Mouse (Mus musculus) erythroblast, embryonic 14.5 days (primary cell): ENCODE data around the gene Cd200r1.

ENCODE experiments used
- GATA1 ChIP-seq: IDR thresholded peaks from 2 replicates; pipeline ENCODE4 v1.6.1; 2012; ENCODE audit warnings: low read length, inconsistent platforms, mixed read lengths
- TAL1 ChIP-seq: IDR thresholded peaks from 3 replicates; pipeline ENCODE4 v1.6.1; 2012; ENCODE audit warnings: low read length, inconsistent platforms, mixed read lengths

GRCm38 (mm10) chr16:44724083-44724787 is 41.3 kb upstream of the Cd200r1 start, which contains the start of gene Nepro:
- TF ChIP-seq GATA1 (no peak), TAL1 (no peak)
